Mouse (Mus musculus) embryonic stem cell, embryonic (primary cell): Measurements from ENCODE around the gene Slc34a3.

Source experiments
- CTCF ChIA-PET, 4 experiments: fragments of 300-600 bp in 2 of 4; fragments of 350-600 bp in 2 of 4; sonication (Branson Sonifier 250); formaldehyde crosslinking; loops; one replicate each; lab custom pipeline; 2022; ENCODE audit warnings: inconsistent platforms in 2 of 4; lab: Charles Lee
- POLR2A ChIA-PET, 4 experiments: fragments of 300-600 bp in 2 of 4; fragments of 350-600 bp in 2 of 4; sonication (Branson Sonifier 250); formaldehyde crosslinking; loops; one replicate each; lab custom pipeline; 2022; ENCODE audit warnings: antibody characterized with exemption in 4 of 4, inconsistent platforms in 1 of 4; lab: Charles Lee

Slc34a3 gene

DNA sequence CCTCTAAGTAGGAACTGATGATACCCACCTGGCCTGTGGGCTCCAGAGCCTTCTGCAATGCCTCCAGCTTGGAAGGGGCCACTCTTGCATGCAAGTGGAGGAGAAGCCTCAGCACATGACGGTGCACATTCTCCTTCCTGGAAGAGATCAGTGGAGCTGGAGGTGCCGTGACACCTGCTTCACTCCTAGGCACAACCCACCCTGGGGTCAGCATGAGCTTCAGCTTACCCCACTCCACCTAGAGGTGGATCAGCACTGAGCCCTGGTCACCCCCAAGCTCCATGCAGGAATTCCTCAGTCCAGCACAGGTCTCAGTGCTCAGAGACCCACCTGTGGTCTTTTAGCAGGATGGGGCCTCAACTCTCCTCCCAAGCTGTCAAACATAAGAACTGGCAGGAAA, 33.5 kb downstream of the Slc34a3 start:
- ChIA-PET CTCF (interaction anchor here in 2 of 4 experiments (1.0 to 1.1 kb wide), 2 partner anchors 28 to 190 kb away, joined by 3 read pairs; no protein-coding TSS in a partner anchor), POLR2A (interaction anchor here in 3 of 4 experiments (0.6 to 55.8 kb wide), 5 partner anchors 10 to 39 kb away, joined by 3 to 2347 read pairs (median 117); partner anchors contain the start of genes Fam166a (in 2 of the 3), Nelfb (in 2 of the 3), Stpg3 (in 2 of the 3) and Tubb4b (in 2 of the 3))

DNA sequence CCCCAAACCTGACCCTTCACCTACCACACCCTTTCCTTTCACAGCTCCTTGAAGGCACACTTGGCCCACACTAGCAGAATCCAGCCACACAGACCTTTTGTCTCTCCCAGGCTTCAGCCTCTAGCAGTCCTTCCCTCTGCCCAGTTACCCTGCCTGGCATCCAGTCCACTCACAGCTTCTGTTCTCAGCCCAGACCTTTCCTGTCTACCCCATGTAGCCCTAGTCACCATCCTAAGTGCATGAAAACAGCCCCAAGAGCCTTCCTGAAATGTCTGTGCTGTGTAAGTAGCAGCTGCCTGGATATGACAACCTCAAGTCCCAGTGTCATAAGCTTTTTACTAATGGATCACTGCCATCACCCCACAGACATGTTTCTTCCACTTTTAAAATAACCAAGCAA, 36.2 kb downstream of the Slc34a3 start:
- CTCF ChIA-PET: interaction anchor here in 3 of 4 experiments (0.6 to 4.7 kb wide), 6 partner anchors 30 to 223 kb away, joined by 3 to 39 read pairs (median 3); no protein-coding TSS in a partner anchor

DNA sequence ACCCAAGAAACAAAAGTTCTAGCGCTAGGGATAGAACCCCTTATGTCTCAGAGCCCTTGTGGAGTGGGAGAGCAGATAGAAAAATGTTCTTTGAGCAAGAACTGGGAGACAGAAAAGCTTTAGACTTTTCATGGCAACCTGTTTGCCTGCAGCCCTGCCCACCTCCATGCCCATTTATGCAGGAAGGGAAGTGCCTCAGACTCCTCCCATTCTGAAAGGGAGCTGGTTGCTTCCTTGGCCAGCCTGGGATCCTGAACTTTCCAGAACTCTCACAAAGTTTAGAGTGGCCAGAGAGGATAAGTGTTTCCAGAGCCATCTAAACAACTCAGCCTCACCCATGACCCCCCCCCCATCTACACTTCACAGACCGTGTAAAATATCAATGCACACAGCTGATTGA, 37.0 kb downstream of the Slc34a3 start:
- CTCF ChIA-PET: interaction anchor here in 3 of 4 experiments (0.6 to 4.7 kb wide), 14 partner anchors 13 to 222 kb away, joined by 3 to 39 read pairs (median 4); partner anchors contain the start of genes AL732309.1 (in 1 of the 3), Nelfb (in 1 of the 3), Nrarp (in 1 of the 3) and Tmem203 (in 1 of the 3)
- POLR2A ChIA-PET: interaction anchor here (0.6 to 55.8 kb wide), 36 partner anchors 8 to 361 kb away, joined by 3 to 2347 read pairs (median 7); partner anchors contain the start of genes Tubb4b (in 4 of the 4), Nelfb (in 3 of the 4), Tmem203 (in 3 of the 4) and AL732309.1 (in 2 of the 4)

More for the DNA sequence above, 36.2 kb downstream of the Slc34a3 start:
- POLR2A ChIA-PET: interaction anchor here (0.7 to 55.8 kb wide), 17 partner anchors 7 to 178 kb away, joined by 3 to 2347 read pairs (median 15); partner anchors contain the start of genes AL732309.1 (in 2 of the 4), Cysrt1 (in 2 of the 4), Nelfb (in 2 of the 4) and Nrarp (in 2 of the 4)

DNA sequence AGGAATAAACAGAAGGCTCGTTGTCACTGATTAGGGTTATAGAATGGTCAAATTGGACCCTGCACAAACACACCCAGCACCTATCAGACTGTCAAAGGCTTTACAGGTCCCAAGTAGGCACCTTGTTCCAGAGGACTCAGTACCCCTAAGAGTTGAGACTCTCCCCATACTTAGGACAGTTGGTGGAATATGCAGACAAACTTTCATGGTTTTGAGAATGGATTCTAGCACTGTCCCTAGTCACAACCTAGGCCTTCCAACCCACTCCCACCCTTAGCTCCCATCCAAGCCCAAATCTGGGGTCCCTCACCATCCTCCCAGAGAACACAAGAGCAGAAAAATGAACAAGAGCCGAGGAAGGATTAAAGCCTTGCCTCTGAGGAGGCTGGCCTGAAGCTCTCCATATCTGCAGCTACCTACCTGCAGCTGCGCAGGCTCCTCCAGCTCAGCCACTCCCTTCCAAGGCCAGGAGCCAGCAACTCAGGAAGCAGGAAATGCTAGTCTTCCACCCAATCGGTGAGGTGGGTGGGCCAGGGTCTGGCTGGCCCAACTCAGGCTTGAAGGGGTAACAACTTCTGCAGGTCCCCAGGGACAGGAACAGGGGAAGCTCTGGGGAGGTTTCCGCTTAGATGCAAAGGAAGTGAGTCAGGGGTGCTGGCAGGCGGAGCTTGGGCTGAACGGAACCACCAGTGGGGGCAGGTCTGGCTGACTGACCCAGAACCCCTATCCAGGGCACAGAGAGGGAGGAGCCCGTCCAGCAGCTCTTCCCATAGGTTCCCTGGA, 37.8 kb downstream of the Slc34a3 start, which contains the start of gene Tor4a:
Gene Tor4a, minus strand, starts transcription at position 715 of the 783 bp plus-strand sequence.
- ChIA-PET CTCF (interaction anchor here (0.6 to 4.7 kb wide), 22 partner anchors 10 to 206 kb away, joined by 3 to 39 read pairs (median 4); partner anchors contain the start of genes Nrarp (in 2 of the 4), AL732309.1 (in 1 of the 4), Man1b1 (in 1 of the 4) and Nelfb (in 1 of the 4)), POLR2A (interaction anchor here (0.6 to 55.8 kb wide), 46 partner anchors 9 to 361 kb away, joined by 3 to 2347 read pairs (median 4); partner anchors contain the start of genes Nelfb (in 4 of the 4), Tubb4b (in 4 of the 4), Nrarp (in 3 of the 4) and Tmem203 (in 3 of the 4))

DNA sequence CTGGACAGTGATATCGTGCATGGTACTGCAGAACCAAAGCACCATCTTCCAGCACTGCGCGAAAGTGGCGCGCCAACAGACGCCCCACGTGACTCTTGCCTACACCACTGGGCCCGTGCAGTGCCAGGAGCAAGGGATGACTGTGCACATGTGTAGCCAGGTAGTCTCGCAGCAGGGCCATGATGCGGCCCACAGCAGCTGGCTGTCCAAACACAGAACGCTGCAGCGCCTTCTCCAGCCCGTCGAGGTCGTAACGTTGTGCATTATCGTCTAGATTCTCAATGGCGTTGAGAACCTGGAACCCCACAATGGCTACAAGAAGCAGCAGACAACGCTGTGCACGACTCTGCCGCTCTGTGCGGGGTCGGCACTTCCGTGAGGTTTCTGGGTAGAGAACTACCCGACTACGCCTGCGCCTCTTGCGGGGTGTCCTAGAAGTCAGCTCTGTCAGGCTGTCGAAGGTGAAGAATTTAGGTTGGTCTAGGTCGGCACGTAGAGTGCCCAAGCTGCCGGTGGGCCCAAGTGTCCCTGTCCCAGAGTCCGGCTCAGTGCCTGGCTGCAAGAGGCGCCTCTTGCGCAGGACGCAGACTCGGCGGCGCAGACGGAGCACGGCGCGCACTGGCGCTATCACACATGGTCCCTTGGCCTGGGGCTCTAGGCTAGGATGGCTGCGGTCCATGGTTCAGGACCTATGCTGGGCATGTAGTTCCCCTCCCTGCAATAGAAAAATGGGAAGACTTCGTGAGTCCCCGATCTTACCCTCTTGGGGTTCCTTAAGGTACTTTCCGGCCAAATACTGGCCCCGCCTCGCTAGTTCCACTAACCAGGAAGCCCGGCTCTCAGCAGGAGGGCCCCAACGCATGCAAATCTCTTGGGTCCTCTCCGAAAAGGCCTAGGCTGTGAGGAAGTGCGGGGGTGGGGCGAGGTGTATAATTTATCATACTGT, 38.7 kb downstream of the Slc34a3 start:
- CTCF ChIA-PET: interaction anchor here (0.6 to 4.7 kb wide), 32 partner anchors 9 to 303 kb away, joined by 3 to 39 read pairs (median 4); partner anchors contain the start of genes Nrarp (in 2 of the 4), Tmem203 (in 2 of the 4), AL732309.1 (in 1 of the 4) and Abca2 (in 1 of the 4)
- POLR2A ChIA-PET: interaction anchor here (0.6 to 55.8 kb wide), 50 partner anchors 9 to 362 kb away, joined by 3 to 2347 read pairs (median 6); partner anchors contain the start of genes Tubb4b (in 4 of the 4), Nelfb (in 3 of the 4), Nrarp (in 3 of the 4) and Tmem203 (in 3 of the 4)

DNA sequence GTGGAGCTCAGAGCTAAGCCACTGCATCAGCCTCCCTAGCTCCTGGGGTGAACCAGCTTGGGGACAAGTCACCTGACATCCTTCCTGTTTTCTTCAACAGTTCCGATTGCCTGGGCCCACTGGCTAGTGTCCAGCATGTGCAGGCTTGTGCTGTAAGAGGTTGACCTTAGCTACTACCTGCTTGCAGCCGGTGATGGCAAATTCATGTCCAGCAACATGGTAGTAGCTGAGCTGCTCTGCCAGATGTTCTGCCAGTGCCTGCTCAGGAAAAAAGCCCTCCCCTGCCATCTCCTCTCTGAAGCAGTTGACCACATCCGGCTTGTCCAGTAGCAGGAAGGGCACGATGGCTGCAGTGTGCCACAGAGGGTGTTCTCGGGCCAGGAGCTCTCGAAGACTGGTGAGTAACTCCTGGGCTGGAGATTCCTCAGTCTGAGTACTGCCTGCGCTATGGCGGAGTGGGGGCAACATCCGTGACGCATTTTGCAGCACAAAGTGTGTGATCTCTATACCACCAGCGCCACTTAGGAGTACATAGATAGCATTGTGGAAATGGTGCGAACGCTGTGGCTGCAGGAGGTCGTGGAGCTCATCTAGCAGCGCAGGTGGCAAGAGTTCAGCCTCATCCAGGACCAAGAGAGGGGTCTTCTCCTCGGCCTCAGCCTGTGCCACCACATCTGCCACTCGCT, 39.5 kb downstream of the Slc34a3 start:
- ChIA-PET POLR2A (interaction anchor here (0.6 to 55.8 kb wide), 43 partner anchors 9 to 260 kb away, joined by 3 to 2347 read pairs (median 4); partner anchors contain the start of genes Tubb4b (in 4 of the 4), Nrarp (in 3 of the 4), Tmem203 (in 3 of the 4) and Tprn (in 3 of the 4)), CTCF (interaction anchor here (0.8 to 4.7 kb wide), 25 partner anchors 8 to 302 kb away, joined by 3 to 39 read pairs (median 4); partner anchors contain the start of genes Nrarp (in 2 of the 4), Abca2 (in 1 of the 4), Nelfb (in 1 of the 4) and Tmem203 (in 1 of the 4))

DNA sequence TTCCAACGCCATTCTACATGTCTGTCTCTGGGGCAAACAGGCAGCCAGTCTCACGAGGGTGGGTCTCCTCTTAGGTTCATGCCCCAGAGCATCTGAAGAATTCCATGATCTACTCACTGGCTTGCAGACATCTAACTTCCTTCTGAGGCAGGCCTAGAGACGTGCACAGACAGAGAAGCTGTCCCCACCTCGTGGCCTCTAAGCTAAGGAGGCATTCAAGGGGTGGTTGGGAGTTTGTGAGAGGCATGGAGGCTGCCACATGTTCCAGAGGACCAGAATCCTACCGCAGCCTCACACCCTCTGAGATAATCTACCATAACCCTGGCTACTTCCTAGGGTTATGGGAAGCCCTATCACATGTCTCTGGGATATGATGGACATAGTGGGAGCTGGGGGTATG, 40.2 kb downstream of the Slc34a3 start:
- ChIA-PET POLR2A (interaction anchor here (0.6 to 55.8 kb wide), 38 partner anchors 8 to 259 kb away, joined by 3 to 2347 read pairs (median 4); partner anchors contain the start of genes Tubb4b (in 4 of the 4), Nrarp (in 3 of the 4), Tprn (in 3 of the 4) and AL732309.1 (in 2 of the 4)), CTCF (interaction anchor here in 3 of 4 experiments (0.8 to 4.7 kb wide), 16 partner anchors 9 to 235 kb away, joined by 3 to 39 read pairs (median 5); partner anchors contain the start of genes Nrarp (in 2 of the 3), Abca2 (in 1 of the 3), Nelfb (in 1 of the 3) and Tmem203 (in 1 of the 3))

DNA sequence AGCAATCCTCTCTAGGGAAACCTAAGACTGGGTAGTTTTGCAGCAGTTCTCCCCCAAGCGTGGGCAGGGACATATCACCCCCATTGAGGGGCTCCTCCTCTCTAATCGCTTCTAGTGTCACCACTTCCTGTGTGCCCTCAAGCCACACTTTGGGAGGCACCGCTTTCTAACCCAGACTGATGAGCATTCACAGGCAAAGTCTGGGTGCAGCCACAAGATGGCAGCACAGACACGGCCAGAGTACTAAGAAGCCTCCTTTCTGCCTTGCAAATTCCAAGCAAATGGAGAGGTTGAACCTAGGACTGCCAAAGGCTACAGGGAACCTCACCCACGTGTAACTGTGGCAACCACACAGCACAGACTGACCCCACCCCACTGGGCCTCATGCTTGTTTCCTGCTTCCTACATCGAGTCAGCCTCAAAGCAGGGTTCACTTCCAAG, 40.8 kb downstream of the Slc34a3 start:
- ChIA-PET CTCF (interaction anchor here in 3 of 4 experiments (0.8 to 4.7 kb wide), 7 partner anchors 13 to 235 kb away, joined by 3 to 39 read pairs (median 5); partner anchors contain the start of genes Abca2 (in 1 of the 3), Nelfb (in 1 of the 3) and Nrarp (in 1 of the 3)), POLR2A (interaction anchor here (0.7 to 55.8 kb wide), 16 partner anchors 9 to 62 kb away, joined by 3 to 2347 read pairs (median 22); partner anchors contain the start of genes Tubb4b (in 4 of the 4), Nrarp (in 3 of the 4), AL732309.1 (in 2 of the 4) and Cysrt1 (in 2 of the 4))

DNA sequence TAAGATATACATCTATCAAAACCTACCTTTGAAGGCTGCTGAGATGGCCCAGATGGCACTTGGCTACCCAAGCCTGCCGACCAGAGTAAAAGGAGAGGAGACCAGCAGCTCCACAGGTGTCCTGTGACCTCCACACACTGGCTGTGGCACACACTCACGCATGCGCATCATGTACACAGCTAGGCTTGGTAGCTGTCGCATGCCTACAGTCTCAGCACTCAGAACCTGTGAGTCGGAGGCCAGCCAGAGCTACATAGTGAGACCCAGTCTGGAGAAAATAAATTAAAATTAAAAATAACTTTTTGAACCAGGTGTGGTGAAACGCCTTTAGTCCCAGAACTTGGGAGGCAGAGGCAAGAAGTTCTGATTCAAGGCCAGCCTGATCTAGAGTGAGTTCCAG, 46.3 kb downstream of the Slc34a3 start:
- POLR2A ChIA-PET: interaction anchor here in 2 of 4 experiments (1.0 to 55.8 kb wide), 5 partner anchors 9 to 51 kb away, joined by 4 to 2347 read pairs (median 7); partner anchors contain the start of genes AL732309.1 (in 1 of the 2), Anapc2 (in 1 of the 2), Cysrt1 (in 1 of the 2) and Fam166a (in 1 of the 2)
- CTCF ChIA-PET: interaction anchor here in 2 of 4 experiments (0.6 to 1.2 kb wide), 2 partner anchors 84 to 184 kb away, joined by 3 read pairs; partner anchors contain the start of genes Anapc2 (in 1 of the 2), Sapcd2 (in 1 of the 2) and Ssna1 (in 1 of the 2)

DNA sequence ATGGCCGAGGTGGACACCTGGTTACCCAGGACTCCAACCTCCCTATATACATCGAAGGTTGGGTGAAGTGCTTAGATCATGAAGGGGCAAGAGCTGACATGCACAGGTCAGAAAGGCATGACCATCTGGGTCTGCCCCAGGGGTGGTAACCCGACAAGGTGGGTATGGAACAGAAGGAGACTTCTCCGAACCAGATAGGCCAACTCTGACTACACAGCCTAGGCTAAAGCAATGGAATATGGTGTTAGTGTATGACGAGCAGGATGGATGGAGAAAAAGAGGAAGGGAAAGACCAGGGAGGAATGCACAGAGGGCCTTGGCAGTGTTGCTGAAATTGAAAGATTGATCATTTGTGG, 47.6 kb downstream of the Slc34a3 start:
- POLR2A ChIA-PET: interaction anchor here in 3 of 4 experiments (0.5 to 55.8 kb wide), 17 partner anchors 8 to 251 kb away, joined by 3 to 2347 read pairs (median 4); partner anchors contain the start of genes Stpg3 (in 2 of the 3), Tmem203 (in 2 of the 3), Tor4a (in 2 of the 3) and AL732309.1 (in 1 of the 3)

DNA sequence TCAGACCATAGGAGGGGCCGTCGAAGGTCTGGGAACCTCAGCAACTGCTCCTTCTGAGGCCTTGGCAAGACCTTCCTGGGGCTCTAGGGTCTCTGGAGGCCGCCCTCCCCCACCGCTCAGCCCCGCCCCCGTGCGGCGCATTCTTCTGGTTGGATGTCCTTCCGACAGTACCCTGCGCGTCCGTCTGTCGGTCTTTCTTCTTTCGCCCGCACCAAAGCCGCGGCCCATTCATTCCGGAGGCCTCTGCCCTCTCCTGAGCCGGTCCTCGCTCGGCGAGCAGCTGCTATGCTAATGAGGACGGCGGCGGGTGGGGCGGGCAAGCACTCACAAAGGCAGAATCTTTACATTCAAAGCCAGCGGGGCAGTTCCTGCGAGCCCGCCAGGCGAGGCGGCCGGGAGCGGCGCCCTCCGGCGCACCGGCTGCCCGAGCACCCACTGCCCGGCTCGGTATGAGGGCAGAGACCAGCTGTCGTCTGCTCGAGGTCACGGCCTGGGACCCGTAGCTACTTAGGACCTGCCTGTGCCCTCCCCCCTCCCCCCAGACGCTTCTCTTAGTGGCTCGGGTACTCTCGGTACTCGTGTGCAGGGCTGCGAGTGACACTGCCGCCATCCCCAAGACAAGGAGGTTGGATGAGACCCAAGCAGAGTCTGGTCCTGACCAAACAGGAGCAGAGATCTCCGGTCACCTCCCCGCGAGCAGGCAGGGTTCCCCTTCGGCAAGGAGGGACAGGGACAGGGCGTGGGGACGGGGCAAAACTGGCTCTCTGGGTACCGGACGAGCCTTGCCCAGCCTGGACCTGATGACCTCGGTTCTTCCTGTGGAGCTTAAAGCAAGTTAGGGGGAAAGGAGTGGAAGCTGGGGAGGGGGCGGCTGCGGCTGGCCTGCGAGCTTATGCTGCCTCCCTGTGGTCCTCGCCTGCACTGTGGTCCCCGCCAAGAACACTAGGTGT, 48.3 kb downstream of the Slc34a3 start:
- CTCF ChIA-PET: interaction anchor here (0.6 to 1.9 kb wide), 19 partner anchors 9 to 790 kb away, joined by 3 to 7 read pairs (median 4); partner anchors contain the start of genes Anapc2 (in 1 of the 4), Arrdc1 (in 1 of the 4), Ssna1 (in 1 of the 4) and Tor4a (in 1 of the 4)
- POLR2A ChIA-PET: interaction anchor here in 3 of 4 experiments (0.5 to 55.8 kb wide), 26 partner anchors 8 to 266 kb away, joined by 3 to 2347 read pairs (median 4); partner anchors contain the start of genes Sapcd2 (in 2 of the 3), Stpg3 (in 2 of the 3), Tmem203 (in 2 of the 3) and Tor4a (in 2 of the 3)

More for the DNA sequence above, 47.6 kb downstream of the Slc34a3 start:
- CTCF ChIA-PET: interaction anchor here in 2 of 4 experiments (0.6 to 1.9 kb wide), 10 partner anchors 9 to 190 kb away, joined by 3 to 7 read pairs (median 6); partner anchors contain the start of gene Tor4a (in 1 of the 2)

DNA sequence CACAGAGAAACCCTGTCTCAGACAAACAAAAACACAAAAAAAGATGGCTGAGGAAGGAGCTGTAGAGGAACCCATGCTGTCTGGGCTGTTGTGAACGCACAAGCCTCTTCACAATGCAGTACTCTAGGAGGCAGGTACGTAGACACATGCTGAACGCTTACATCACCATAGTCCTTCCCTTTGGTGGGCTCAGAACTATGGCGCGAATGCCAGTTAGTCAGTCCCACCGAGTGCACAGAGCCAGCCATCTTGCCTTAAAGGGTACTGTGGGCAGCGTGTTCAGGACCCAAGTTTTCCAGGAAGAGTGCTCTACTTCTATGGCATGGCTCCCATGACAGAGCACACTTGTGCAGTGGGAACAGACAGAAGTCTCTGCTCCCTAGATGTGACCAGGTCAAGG, 49.7 kb downstream of the Slc34a3 start:
- CTCF ChIA-PET: interaction anchor here in 1 of 4 experiments (0.6 to 1.7 kb wide), 2 partner anchors 15 to 216 kb away, joined by 3 to 4 read pairs; no protein-coding TSS in a partner anchor
- POLR2A ChIA-PET: interaction anchor here in 3 of 4 experiments (0.8 to 55.8 kb wide), 8 partner anchors 8 to 55 kb away, joined by 3 to 2347 read pairs (median 3); partner anchors contain the start of genes AL732309.1 (in 1 of the 3), Anapc2 (in 1 of the 3), Cysrt1 (in 1 of the 3) and Fam166a (in 1 of the 3)

DNA sequence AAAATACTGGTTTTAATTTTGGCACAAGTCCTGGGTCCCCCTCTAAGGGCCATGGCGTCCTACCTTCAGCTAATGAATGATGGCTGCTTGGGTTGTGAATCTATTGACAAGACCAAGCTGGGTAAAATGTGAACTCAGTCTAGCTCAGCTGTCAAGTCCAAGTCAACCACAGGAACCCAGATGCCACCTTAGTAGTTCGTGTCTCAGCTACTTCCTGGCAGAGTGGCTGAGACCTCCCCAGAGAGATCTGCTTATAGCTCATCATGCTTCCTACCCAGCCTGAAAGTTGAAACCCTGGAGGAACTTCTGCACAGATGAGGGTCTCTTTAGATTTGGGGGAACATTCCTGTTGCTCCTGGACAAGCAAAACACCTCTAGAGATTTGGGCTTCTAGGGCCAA, 50.8 kb downstream of the Slc34a3 start:
- ChIA-PET CTCF (no interaction called here), POLR2A (interaction anchor here in 2 of 4 experiments (0.9 to 55.8 kb wide), 6 partner anchors 11 to 56 kb away, joined by 3 to 2347 read pairs (median 5); partner anchors contain the start of genes AL732309.1 (in 1 of the 2), Anapc2 (in 1 of the 2), Cysrt1 (in 1 of the 2) and Fam166a (in 1 of the 2))
